Mouse (Mus musculus): ENCODE data around the gene 9130230L23Rik. TPM values are rescaled to one million over a fixed set of nuclear protein-coding genes. Genes with fewer than 3 reads are reported as not detected.

9130230L23Rik gene
- not detected for total RNA-seq (2021)
- long read RNA-seq, experiment 1, result 0 reads
- long read RNA-seq, experiment 2, result 0 reads

DNA sequence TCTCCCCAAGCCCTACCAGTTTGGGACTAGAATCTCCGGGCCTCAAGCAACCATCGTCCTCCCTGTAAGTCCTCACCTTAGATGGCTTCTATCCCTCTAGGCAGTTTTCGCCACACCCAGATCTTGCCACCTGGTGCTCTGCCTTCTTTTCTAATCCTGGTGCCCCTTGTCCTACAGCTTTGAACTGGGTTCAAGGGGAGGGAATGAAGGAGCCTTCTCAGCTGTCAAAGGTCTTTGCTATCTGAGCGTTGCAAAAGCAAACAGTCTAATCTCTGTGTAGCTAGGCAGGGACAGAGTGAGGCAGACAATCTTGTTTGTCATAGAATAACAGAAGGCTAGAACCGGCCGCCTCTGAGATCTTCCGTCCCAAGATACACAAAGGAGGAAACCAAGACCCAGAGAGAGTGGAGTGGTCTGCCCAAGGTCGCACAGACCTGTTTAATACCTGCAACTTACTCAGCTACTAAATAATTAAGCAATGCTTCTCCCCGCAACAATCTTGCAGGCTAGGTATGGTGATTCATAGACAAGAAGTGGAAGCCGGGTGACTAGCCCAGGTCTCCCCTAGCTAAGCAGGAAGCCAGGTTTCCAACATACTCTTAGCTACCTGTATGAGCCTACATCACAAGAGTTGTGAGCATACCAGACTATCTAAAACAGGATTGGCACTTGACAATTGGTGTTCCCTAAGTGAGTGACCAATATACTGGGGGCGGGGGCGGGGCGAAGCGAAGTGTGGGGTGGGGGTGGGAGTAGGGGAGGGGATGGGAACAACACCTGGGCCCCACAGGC is at the start of gene 9130230L23Rik:
Gene 9130230L23Rik, minus strand, starts transcription at position 152 of the 792 bp plus-strand sequence.
- intact Hi-C loops (cut with DNase I), result no loop called here
- no peak for DNase-seq (ENCODE audit: extremely low spot score in 1 of 2, low spot score in 2 of 2)

DNA sequence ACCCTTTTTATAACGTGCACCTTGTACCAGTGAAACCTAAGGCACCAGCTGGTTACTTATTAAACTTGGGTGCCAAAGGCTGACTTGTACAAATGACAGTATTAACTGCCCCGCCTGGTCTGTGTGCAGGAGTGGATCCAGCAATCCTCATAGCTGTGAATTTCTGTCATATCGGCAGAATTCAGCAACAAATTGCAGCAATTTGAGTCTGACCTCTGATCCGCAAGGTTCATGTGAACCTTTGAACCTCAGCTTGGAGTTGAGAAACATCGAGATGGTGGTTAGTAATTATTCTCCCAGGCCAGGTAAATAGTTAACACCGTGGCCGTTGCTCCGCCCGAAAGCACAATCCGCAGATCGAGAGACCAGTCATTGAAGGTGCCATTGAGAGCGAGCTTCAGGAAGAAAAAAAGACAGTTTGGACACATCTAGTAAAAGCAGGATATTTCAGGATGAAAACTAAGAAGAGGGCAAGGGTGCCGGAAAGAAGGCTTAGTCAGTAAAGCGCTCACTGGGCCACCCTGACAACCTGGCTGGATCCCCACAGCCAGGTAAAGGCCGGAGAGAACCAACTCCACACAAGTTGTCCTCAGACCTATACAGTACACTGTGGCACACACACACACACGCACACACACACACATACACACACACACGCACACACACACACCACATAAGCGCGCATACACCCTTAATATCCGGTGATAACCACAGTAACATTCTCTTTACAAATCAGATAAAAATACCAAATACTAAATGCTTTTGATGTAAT is 48.9 kb upstream of the 9130230L23Rik start:
- TF ChIP-seq CTCF (IDR thresholded peaks at IDR 0.05), result no peak
- no peak overlapping the region for H3K4me3 ChIP-seq
- no peak overlapping the region for H3K27ac ChIP-seq
- DNase-seq (ENCODE audit: extremely low spot score in 1 of 2, low spot score in 2 of 2), result no peak
- intact Hi-C loops (cut with DNase I), result no loop called here

More for the DNA sequence above, at the start of gene 9130230L23Rik:
- no peak for TF ChIP-seq CTCF (IDR thresholded peaks at IDR 0.05)
- no peak within 1 kb of the TSS for H3K27ac ChIP-seq
- H3K4me3 ChIP-seq, result no peak within 1 kb of the TSS

DNA sequence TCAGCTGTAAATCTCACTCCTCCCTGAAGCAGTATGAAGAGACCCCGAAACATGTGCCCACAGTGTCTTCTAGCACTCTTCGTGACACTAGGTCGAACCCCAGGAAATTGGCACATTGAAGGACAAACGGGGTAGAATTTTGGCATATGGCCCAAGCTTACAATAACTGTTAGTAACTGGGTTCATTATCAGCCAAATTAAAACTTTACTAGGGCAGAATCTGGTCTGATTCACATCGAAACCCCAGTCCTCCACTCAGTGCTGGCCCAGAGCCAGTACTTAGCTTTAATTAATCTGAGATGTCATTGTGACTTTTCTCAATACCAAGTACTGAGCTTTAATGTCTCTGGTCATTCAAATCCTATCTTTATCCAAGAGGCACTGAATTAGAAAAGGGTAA is 46.8 kb upstream of the 9130230L23Rik start:
- no peak for TF ChIP-seq CTCF (IDR thresholded peaks at IDR 0.05)
- intact Hi-C loops (cut with DNase I), result no loop called here
- Histone ChIP-seq H3K4me3 (no peak overlapping the region), H3K27ac (no peak overlapping the region)
- DNase-seq (ENCODE audit: extremely low spot score in 1 of 2, low spot score in 2 of 2), result no peak

DNA sequence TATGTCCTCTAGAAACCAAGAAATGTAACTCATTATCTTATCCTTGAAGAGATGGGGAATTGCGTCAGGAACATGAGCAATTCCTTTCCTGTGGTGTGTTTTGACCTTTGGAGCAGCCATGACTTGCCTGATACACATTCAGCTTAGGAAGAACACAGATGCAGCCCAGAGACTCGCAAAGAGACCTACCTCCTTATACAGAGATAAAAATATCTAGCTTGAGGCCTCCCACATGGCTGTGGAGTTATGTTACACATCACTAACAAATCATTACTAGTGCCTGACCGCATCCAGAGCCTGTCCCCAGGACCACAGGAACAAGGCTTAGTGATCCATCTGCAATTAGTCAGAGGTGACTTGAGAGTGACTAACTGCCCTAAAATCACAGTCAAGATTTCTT is 42.3 kb upstream of the 9130230L23Rik start:
- H3K27ac ChIP-seq, result no peak overlapping the region
- intact Hi-C loops (cut with DNase I), result no loop called here
- no peak for TF ChIP-seq CTCF (IDR thresholded peaks at IDR 0.05)
- H3K4me3 ChIP-seq, result no peak overlapping the region
- no peak for DNase-seq (ENCODE audit: extremely low spot score in 1 of 2, low spot score in 2 of 2)

DNA sequence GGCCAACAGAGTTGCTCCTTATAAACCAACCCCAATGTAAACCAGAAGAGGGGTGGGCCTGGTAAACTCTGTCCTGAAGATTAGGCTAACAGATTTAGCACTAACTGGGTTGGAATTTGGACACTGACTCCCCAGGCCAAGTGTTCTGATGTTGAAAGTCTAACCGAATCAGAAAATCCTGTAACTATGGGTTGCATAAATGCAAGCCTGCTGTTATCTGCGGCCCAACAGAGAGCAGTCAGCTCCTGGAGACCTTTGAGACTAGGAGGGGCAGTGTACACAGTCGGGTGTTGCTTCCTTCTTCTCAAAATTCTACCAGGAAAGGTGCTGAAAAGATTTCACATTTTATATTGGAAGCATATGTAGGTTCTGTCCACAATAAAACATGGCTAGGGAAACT is 39.8 kb upstream of the 9130230L23Rik start:
- Histone ChIP-seq H3K27ac (no peak overlapping the region), H3K4me3 (no peak overlapping the region)
- no peak for TF ChIP-seq CTCF (IDR thresholded peaks at IDR 0.05)
- no peak for DNase-seq (ENCODE audit: extremely low spot score in 1 of 2, low spot score in 2 of 2)
- intact Hi-C loops (cut with DNase I), result no loop called here

DNA sequence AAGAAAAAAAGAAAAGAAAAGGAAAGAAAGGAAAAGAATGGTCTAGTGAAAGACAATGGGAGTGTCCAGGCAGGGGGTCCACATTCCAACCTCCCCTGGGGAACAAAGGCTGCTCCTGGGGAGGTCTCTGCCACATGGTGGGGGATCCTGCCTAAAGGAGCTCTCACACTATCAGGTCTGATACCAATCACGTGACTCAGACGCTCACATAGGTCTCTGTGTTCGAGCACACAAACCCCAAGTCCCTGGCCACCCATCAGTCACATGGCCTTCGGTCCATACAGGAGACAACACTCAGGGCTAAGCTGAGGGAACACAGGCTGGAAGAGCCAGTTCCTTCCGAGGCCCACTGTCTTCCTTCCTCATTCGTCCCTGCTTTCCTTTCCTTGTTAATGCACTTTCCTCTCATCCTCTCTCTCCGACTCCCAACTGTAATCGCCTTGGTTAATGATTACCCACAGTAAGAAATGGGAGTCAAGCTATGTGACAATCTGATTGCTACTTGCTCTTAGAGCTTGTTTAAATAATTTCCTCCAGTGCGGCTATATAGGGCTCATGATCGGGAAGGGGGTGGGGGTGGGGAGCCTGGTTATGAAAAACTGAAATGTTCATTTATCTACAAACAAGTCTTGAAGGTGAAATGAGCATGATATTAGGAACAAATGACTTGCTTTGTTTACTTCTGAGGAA is 38.7 kb upstream of the 9130230L23Rik start:
- Histone ChIP-seq H3K27ac (no peak overlapping the region), H3K4me3 (no peak overlapping the region)
- intact Hi-C loops (cut with DNase I), result no loop called here
- DNase-seq (ENCODE audit: extremely low spot score in 1 of 2, low spot score in 2 of 2), result no peak
- no peak for TF ChIP-seq CTCF (IDR thresholded peaks at IDR 0.05)

DNA sequence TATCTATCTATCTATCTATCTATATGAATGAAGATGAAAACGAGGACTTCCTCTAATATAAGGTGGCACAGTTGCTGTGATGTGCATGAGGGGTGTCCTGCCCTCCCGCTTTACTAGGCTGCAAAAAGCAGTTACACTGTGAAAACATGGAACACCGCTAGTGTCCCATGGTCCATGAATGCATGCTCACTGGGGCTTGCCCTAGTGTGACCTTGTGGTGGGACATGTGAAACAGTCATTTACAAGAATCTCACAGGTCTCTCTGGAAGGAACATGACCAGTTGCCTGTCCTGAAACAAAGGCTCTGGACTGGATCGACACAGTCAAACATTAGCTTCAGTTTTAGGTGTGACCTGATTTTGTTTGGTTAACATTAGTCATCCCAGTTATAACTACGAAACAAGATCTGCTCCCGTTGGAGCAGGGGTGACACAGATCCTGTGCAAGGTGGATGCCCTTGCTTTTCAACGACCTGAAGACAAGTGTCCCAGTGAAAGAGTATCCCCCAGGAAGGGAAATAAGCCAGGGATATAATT is 36.7 kb upstream of the 9130230L23Rik start:
- H3K4me3 ChIP-seq, result no peak overlapping the region
- H3K27ac ChIP-seq, result no peak overlapping the region
- no peak for TF ChIP-seq CTCF (IDR thresholded peaks at IDR 0.05)
- no peak for DNase-seq (ENCODE audit: extremely low spot score in 1 of 2, low spot score in 2 of 2)
- intact Hi-C loops (cut with DNase I), result no loop called here

DNA sequence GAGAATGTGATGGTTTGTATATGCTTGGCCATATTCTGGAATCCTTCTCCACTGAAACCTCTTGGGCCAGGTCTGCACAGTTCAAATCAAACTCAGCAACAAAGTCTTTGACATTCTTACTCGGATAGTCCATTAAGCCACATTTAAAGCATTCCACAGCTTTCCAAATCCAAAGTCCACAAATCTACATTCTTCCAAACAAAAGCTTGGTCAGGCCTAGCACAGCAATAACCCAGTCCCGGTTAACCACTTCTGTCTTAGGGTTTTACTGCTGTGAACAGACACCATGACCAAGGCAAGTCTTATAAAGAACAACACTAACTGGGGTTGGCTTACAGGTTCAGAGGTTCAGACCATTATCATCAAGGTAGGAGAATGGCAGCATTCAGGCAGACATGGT is 35.7 kb upstream of the 9130230L23Rik start:
- H3K4me3 ChIP-seq, result no peak overlapping the region
- intact Hi-C loops (cut with DNase I), result no loop called here
- TF ChIP-seq CTCF (IDR thresholded peaks at IDR 0.05), result no peak
- DNase-seq (ENCODE audit: extremely low spot score in 1 of 2, low spot score in 2 of 2), result no peak
- no peak overlapping the region for H3K27ac ChIP-seq

DNA sequence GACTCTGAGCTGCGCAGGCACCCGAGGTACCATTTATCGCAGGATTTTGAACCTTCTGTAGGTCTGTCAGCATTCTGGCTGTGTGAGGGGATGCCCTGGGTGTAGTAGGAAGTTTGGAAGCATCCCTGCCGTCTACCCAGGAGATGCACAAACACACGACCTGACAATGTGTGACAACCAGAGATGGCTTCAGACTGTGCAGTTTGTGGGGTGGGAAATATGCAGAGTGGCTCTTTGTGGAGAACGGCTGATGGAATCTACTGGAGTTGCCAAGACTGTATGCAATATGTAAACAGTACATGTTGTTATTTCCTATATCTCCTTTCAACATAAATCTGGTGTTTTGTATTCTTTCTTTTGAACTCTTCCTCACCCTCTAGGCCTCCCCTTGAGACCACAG is 33.0 kb upstream of the 9130230L23Rik start:
- no peak for TF ChIP-seq CTCF (IDR thresholded peaks at IDR 0.05)
- no peak for DNase-seq (ENCODE audit: extremely low spot score in 1 of 2, low spot score in 2 of 2)
- intact Hi-C loops (cut with DNase I), result no loop called here
- Histone ChIP-seq H3K27ac (no peak overlapping the region), H3K4me3 (no peak overlapping the region)

DNA sequence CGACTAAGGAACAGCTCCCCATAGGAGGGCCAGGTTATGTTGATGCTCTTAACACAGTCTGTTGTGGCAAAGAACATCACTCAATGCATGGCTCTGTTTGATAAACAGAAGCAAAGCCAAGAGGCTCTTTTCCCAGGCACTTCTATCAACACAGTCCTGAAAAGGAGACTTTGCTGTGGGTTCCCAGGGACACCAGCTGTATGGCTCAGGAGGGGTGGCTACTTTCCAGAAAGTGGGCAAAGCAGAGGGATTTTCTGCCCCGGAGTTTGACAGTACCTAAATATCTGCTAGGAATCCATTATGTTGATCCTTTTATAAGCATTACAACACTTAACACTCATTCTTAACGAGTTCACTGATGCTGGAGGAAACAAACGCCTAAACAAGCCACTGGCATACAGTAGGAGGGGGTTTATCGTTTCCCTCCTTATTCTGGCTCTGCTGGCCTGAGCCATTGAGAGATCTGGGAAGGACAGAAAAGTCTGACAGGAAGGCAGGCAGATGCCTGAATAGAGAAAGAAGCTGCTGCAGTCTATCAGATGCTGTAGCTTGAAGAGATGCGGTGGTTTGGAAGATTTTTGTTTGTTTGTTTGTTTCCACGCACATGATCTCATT is 32.5 kb upstream of the 9130230L23Rik start:
- Histone ChIP-seq H3K27ac (no peak overlapping the region), H3K4me3 (no peak overlapping the region)
- DNase-seq (ENCODE audit: extremely low spot score in 1 of 2, low spot score in 2 of 2), result no peak
- intact Hi-C loops (cut with DNase I), result no loop called here
- no peak for TF ChIP-seq CTCF (IDR thresholded peaks at IDR 0.05)

DNA sequence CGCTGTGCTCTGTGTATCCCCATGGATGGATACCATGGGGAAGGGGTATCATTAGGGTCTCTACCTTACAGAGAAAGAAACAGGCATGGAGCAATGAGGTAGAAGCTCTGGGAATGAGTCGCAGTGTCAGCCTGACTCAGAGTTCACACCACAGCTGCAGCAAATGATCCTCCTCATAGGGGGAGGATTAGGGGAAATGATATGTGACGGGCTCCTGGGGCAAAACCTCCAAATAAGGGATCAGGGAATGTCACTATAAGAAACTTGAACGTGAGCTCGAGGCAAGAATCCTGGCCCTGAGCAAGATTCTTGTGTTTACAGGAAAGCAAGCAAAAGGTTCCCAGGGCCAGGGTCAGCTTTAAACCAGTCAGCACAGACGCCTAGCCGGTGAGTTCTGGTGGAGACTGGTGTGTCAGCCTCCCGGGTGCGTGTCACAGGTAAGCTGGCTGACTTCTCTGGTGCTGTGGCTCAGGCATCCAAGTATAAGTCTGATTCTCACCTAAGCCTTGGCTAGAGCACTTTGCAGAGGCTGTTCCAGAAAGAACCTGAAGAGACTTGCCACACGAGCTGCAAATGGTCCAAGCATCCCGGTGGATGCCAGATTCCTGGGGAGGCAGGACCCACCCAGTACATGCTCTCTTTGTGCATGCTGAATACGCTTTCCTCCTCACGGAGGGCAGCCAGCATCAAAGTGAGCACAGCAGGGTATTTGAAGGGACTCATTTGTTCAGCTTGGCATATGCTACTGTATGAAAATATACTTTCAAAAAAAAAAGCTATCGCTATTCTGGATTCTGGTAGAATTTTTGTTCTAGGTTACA is 30.5 kb upstream of the 9130230L23Rik start:
- Histone ChIP-seq H3K27ac (no peak overlapping the region), H3K4me3 (no peak overlapping the region)
- intact Hi-C loops (cut with DNase I), result no loop called here
- no peak for TF ChIP-seq CTCF (IDR thresholded peaks at IDR 0.05)
- no peak for DNase-seq (ENCODE audit: extremely low spot score in 1 of 2, low spot score in 2 of 2)

All from left cerebral cortex, adult 2 months (tissue).